Mouse (Mus musculus): ENCODE data around the gene Tgfbr2. TPM values are rescaled to one million over a fixed set of nuclear protein-coding genes. Genes with fewer than 3 reads are reported as not detected.

Tgfbr2 gene
- polyA plus RNA-seq, 1 experiment from 2014 or later = 10.3 TPM

DNA sequence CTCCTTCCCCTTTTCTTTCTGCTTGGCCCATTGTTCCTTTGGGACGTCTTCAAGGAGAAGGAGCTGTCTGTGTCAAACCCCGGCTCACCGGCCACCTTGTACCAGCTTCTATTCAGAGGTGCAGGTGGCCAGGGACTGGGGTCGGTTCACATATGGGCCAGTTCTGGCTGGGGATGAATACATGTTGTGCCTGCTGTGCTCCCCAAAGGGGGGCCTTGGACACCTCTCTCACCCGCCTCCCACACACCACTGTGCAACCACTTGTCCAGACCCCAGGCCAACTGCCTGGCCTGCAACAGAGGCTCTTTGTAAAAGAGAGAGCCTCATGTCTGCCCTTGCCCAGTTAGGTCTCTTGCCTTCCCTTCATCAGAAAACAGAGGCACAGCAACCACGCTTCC lies 75.6 kb downstream of the Tgfbr2 start:
- Histone ChIP-seq H3K27ac (replicated peaks) (no peak overlapping the region), H3K9me3 (no peaks in the 10 kb centered on the region), H3K27me3 (no peaks in the 10 kb centered on the region), H3K36me3 (no peaks in the 10 kb centered on the region), H3K4me1 (replicated peaks) (peaks cover 16% of the 10 kb centered on the region), H3K4me2 (no peak overlapping the region), H3K4me3 (no peak overlapping the region), H3K9ac (no peak overlapping the region)
- no peak for ATAC-seq (ENCODE audit: low read depth)
- WGBS = 73% methylated on average over 6 of the region's 6 CpGs

DNA sequence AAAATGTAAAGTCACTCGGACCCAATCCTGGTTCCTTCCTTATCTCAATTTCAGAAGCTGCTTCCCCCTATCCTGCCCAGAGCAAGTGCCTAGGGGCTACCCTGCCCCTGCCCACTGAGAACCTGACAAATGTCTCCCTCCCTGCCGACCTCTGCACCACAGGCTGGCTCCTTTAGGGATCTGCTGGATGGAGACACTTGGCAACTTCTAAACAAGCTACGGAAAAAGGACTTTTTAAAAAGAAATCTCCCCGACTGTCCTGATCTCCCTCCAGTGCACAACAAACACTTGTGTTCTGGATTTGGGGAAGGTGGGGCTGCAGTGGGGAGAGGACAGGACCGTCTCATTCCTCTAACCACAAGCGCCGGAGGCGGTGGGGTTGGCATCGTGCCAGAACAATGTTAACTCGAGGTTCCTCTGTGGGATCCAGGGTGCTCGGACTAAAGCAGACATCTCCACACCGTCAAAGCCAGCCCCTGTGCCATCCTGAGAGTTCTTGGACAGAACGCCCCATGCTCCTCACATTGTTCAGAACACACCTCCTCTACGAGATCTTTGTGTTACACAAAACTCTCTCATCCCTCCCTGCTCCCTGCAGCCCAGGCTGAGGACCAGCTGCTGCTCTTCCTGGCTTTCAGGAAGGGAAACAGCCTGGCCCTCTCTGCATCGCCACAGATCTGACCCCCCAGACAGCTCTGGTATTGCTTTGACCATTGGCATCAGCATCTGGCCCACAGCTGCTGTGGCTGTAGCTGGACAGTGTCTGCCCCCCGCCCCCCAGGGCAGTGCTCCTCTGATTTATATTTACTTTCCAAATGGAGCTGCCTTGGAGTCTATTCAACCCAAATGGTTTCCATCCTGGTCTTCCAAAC lies 76.2 kb downstream of the Tgfbr2 start:
- H3K27ac ChIP-seq (replicated peaks) = no peak overlapping the region; the same call in 1 of the 2 replicates
- no peak overlapping the region for H3K9ac ChIP-seq
- H3K36me3 ChIP-seq = no peaks in the 10 kb centered on the region
- H3K4me2 ChIP-seq = no peak overlapping the region
- no peaks in the 10 kb centered on the region for H3K9me3 ChIP-seq
- 55% methylated on average over 16 of the region's 16 CpGs for WGBS
- peaks cover 16% of the 10 kb centered on the region for H3K4me1 ChIP-seq (replicated peaks)
- 0 out of 2 replicates have a peak, but pooled peaks have one; percentile 27 for ATAC-seq (ENCODE audit: low read depth)
- no peak overlapping the region for H3K4me3 ChIP-seq
- no peaks in the 10 kb centered on the region for H3K27me3 ChIP-seq

DNA sequence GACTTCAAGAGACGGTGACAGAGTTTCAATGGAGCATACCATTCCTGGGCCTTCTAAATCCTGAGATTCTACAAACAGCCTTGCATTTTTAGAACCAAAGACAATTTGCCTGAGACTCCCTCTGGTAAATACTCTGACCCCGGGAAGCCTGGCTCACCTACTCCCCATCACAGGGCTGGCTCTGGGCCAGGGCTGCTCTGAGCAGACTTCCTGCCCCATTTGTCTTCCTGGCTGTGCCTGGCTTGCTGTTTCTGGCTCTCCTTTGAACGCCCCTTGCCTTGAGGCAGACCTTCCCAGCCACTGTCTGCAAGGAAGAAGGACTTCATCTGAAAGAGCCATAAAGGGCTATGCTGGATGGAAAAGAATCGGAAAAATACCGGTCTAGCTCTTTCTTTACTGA lies 83.2 kb downstream of the Tgfbr2 start:
- H3K36me3 ChIP-seq = no peaks in the 10 kb centered on the region

DNA sequence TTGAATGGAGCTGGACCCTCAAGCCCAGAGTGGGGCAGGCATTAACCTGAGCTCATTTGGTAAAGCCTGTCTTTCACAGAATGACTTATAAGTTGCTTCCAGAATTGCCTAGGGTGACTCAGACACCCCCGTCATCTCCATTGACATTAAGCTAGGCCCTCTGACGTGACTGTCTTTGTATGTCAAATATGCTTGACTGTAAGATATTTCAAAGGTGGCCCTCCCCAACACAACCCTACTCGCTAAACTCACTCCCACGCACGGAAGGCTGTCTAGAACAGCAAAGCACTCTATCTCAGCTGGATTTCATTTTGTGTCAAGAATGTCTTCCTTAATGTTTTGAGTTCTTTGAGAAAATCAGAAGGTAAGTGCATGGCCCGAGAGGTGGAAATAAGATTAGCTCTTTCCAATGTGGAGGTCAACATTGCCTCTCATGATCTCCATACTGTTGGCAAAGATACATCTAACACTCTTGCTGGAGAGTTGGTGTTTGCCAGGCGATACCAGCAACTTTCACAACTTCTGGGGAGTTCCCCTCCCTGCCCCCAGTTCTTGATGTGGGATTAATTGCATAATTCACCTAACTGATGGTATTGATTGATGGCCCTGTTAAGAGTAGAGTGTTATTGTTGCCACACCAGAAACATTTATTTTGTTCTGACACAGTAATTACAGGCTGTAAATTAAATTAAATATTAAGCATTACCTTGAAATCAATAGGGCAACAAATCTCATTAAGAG lies 83.9 kb downstream of the Tgfbr2 start:
- Histone ChIP-seq H3K9me3 (no peaks in the 10 kb centered on the region), H3K4me2 (no peak overlapping the region), H3K27me3 (no peaks in the 10 kb centered on the region), H3K27ac (replicated peaks) (no peak overlapping the region), H3K4me1 (replicated peaks) (peaks cover 22% of the 10 kb centered on the region), H3K36me3 (no peaks in the 10 kb centered on the region), H3K4me3 (no peak overlapping the region), H3K9ac (no peak overlapping the region)
- 89% methylated on average over 7 of the region's 7 CpGs for WGBS
- ATAC-seq (ENCODE audit: low read depth) = no peak

More for the DNA sequence above, 83.2 kb downstream of the Tgfbr2 start:
- 0 out of 2 replicates have a peak overlapping the region, but pooled peaks have one; percentile 38 for H3K27ac ChIP-seq (replicated peaks)
- H3K4me2 ChIP-seq = no peak overlapping the region
- H3K27me3 ChIP-seq = no peaks in the 10 kb centered on the region
- H3K4me1 ChIP-seq (replicated peaks) = peaks cover 22% of the 10 kb centered on the region
- 0 out of 2 replicates have a peak, but pooled peaks have one; percentile 27 for ATAC-seq (ENCODE audit: low read depth)
- WGBS = 65% methylated on average over 5 of the region's 5 CpGs
- no peaks in the 10 kb centered on the region for H3K9me3 ChIP-seq
- no peak overlapping the region for H3K4me3 ChIP-seq
- H3K9ac ChIP-seq = no peak overlapping the region

DNA sequence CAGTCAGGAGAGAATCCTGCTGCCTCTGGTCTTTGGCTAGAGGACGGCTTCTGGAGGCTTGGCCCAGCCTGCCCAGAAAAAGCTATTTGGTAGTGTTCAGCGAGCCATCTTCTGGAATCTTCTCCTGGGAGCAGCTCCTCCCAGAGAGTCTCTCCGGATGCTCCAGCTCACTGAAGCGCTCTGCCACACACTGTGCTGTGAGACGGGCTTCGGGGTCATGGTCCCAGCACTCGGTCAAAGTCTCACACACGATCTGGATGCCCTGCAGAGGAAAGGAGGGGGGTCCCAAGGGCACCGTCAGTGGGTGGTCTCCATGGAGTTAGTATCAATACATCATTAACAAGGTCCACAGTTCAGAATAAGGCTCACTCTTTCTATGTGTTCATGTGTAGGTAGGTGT lies 84.9 kb downstream of the Tgfbr2 start:
- H3K4me2 ChIP-seq = no peak overlapping the region
- H3K9ac ChIP-seq = no peak overlapping the region
- H3K4me3 ChIP-seq = no peak overlapping the region
- H3K27ac ChIP-seq (replicated peaks) = 0 out of 2 replicates have a peak overlapping the region, but pooled peaks have one; percentile 18
- H3K36me3 ChIP-seq = no peaks in the 10 kb centered on the region
- H3K9me3 ChIP-seq = no peaks in the 10 kb centered on the region
- no peak for ATAC-seq (ENCODE audit: low read depth)
- H3K27me3 ChIP-seq = no peaks in the 10 kb centered on the region
- WGBS = 74% methylated on average over 9 of the region's 9 CpGs
- peaks cover 22% of the 10 kb centered on the region for H3K4me1 ChIP-seq (replicated peaks)

DNA sequence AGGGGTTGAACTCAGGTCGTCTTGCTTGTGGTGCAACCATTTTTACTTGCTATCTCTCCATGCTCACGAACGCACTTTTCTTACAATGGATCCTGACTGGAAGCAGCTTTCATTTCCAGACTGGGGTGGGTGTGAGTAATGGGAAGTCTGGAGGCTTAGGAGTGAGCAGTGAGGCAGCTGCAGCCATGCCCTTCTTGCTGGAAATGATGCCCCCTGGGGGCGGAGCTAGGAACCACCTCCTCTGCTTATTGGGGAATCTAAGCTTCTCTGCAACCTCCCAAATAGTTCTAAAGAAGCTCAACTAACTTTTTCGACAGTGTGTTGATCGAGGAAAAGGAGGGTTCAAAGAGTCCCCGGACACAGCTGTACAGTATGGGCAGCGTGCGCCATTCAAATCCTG lies 86.2 kb downstream of the Tgfbr2 start:
- no peak for ATAC-seq (ENCODE audit: low read depth)
- Histone ChIP-seq H3K4me2 (no peak overlapping the region), H3K9ac (no peak overlapping the region), H3K9me3 (no peaks in the 10 kb centered on the region), H3K27me3 (no peaks in the 10 kb centered on the region), H3K4me1 (replicated peaks) (peaks cover 22% of the 10 kb centered on the region), H3K4me3 (no peak overlapping the region), H3K36me3 (no peaks in the 10 kb centered on the region), H3K27ac (replicated peaks) (no peak overlapping the region)
- WGBS = 83% methylated on average over 9 of the region's 9 CpGs

DNA sequence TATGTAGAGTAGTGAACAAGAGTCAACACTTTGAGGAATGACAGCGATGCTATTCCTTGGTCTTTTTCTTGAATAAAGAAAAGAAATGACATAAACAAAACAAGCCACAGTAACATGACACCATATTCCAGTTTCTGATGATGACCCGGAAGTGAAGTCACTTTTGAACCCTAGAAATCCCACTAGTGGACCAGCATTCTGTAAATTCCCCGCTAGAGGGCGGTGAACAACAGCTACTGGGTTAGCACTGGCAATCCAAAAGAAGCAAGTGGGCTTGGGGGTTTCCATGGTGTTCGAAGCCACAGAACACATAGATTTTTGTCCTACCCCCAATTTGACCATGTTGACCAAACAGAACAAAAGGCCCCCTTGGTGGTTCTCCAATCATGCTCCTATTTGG lies 87.3 kb downstream of the Tgfbr2 start:
- Histone ChIP-seq H3K9ac (no peak overlapping the region), H3K4me2 (no peak overlapping the region), H3K36me3 (no peaks in the 10 kb centered on the region), H3K4me3 (no peak overlapping the region), H3K27ac (replicated peaks) (no peak overlapping the region), H3K4me1 (replicated peaks) (peaks cover 22% of the 10 kb centered on the region), H3K27me3 (no peaks in the 10 kb centered on the region), H3K9me3 (no peaks in the 10 kb centered on the region)
- 33% methylated on average over 5 of the region's 5 CpGs for WGBS
- no peak for ATAC-seq (ENCODE audit: low read depth)

DNA sequence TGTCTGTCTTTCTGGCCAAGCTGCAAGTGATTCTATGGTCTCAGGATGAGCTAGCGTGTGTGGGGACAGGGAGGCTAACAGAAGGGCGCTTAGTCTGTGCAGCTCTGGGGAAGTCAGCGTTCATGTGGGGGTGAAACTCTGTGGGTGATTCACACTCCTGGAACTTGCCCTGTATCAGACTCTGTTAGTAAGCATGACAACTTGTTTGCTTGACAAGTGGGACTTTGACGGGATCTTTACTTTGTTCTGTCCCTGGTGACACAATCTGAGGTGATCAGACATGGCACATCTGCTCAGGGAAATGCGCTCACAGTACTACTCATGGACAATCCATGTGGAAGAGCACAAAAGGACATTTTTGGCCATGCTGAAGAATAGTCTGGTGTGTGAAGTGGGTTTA lies 87.9 kb downstream of the Tgfbr2 start:
- H3K9me3 ChIP-seq = no peaks in the 10 kb centered on the region
- no peak for ATAC-seq (ENCODE audit: low read depth)
- no peaks in the 10 kb centered on the region for H3K27me3 ChIP-seq
- H3K4me3 ChIP-seq = no peak overlapping the region
- H3K36me3 ChIP-seq = no peaks in the 10 kb centered on the region
- peaks cover 18% of the 10 kb centered on the region for H3K4me1 ChIP-seq (replicated peaks)
- H3K27ac ChIP-seq (replicated peaks) = no peak overlapping the region
- no peak overlapping the region for H3K4me2 ChIP-seq
- WGBS = 95% methylated on average over 5 of the region's 5 CpGs
- H3K9ac ChIP-seq = no peak overlapping the region

DNA sequence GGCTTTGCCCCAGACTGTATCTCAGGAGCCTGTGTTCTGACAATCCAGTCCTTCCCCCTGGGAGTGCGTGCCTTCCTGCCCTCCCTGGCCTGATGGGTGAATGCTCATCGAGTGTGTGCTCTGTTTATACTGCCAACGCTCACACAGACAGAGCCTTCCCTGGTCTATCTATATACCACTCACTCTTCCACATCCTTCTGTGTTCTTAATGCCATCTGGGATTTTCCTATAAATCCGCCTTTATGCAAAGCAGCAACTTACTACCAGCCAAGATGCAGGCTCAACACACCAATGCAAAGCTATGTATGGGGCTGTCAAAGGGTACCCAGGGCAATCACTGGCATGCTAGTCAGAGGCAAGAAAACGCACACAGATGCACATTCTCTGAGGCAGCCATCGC lies 89.2 kb downstream of the Tgfbr2 start:
- Histone ChIP-seq H3K27me3 (no peaks in the 10 kb centered on the region), H3K4me1 (replicated peaks) (peaks cover 13% of the 10 kb centered on the region), H3K4me2 (no peak overlapping the region), H3K9ac (no peak overlapping the region), H3K4me3 (no peak overlapping the region), H3K27ac (replicated peaks) (no peak overlapping the region), H3K36me3 (no peaks in the 10 kb centered on the region), H3K9me3 (no peaks in the 10 kb centered on the region)
- WGBS = 94% methylated on average over 6 of the region's 6 CpGs
- ATAC-seq (ENCODE audit: low read depth) = no peak

DNA sequence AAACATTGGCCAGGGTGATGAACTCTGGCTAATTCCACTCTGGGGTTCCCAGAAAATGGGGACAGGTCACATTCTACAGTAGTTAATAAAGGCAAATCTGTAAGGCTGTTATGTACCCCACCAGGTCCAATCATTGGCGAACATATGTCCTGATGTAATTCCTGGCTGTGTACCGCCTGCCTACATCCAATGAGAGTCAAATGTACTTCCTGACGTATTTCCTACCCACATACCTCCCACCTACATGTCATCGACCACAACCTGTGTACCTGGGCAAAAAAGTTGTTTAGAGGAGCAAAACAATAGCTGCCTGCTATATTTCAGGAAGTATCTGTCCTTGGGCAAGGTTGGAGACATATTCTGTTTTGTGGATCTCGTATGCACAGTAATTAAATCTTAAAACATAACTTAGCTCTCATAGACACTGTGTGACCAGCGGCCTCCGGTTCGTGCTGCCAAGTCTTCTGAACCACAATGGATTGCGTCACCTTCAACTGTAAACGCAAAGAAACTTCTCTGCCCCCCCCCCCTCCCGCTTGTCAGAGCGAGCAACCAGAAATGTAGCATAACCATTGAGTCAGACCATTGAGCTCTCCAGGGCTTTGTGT lies 90.7 kb downstream of the Tgfbr2 start:
- H3K27ac ChIP-seq (replicated peaks) = no peak overlapping the region
- no peak overlapping the region for H3K4me3 ChIP-seq
- H3K4me2 ChIP-seq = no peak overlapping the region
- H3K36me3 ChIP-seq = no peaks in the 10 kb centered on the region
- ATAC-seq (ENCODE audit: low read depth) = no peak
- WGBS = 90% methylated on average over 12 of the region's 12 CpGs
- 0 out of 2 replicates have a peak, but pooled peaks cover 4% of the 10 kb centered on the region for H3K4me1 ChIP-seq (replicated peaks)
- H3K9me3 ChIP-seq = no peaks in the 10 kb centered on the region
- H3K9ac ChIP-seq = no peak overlapping the region
- no peaks in the 10 kb centered on the region for H3K27me3 ChIP-seq

DNA sequence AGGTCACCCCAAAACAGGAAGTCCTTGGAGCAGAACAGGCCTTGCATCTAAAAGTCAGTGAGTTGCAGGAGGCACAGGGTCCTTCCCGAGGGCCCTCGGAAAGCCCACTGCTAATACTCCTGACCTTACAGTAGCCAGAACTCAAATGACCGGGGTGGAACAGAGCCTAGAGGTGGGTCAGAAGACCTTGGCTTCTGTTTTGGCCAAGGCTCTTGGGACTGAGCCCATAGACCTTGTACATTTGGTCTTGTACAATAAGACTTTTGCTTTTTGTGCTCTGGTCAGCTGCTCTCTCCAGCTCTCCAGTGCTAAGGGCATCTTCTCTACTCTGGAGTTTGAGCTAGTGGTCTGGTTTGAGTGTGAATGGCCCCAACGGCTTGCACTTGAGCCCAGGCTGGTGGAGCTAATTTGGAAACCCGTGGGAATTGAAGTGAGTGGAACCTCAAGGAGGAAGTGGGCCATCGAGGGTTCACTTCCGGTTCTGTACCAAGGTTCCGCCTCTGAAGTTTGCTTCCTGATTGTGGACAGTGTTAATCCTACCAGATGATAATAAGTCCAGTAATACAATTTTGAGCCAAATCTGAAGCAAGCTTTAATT lies 91.3 kb downstream of the Tgfbr2 start:
- Histone ChIP-seq H3K36me3 (no peaks in the 10 kb centered on the region), H3K4me2 (no peak overlapping the region)
- WGBS = 88% methylated on average over 8 of the region's 8 CpGs

DNA sequence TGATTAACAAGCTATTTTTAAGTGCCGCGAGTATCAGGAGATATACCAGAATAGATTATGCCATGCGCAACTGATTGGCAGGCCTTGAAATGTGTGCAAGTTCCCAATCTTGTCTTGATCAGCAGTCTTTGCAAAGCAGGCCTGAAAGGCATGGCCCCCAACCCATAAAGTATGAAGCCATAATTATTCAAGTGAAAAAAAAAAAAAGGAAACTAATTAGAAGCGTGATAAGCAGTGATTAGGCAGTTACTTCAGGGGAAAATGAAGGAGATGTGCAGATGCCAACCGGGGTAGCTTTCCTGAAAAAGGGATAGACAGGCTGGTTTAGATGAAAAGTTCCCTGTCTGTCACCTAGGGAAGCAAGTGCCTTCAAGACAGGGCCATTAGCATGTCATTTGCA lies 91.9 kb downstream of the Tgfbr2 start:
- Histone ChIP-seq H3K9ac (no peak overlapping the region), H3K4me1 (replicated peaks) (no peaks in the 10 kb centered on the region), H3K27ac (replicated peaks) (no peak overlapping the region), H3K9me3 (no peaks in the 10 kb centered on the region), H3K36me3 (no peaks in the 10 kb centered on the region), H3K4me2 (no peak overlapping the region), H3K27me3 (no peaks in the 10 kb centered on the region), H3K4me3 (no peak overlapping the region)
- no peak for ATAC-seq (ENCODE audit: low read depth)
- 75% methylated on average over 5 of the region's 5 CpGs for WGBS

More for the DNA sequence above, 91.3 kb downstream of the Tgfbr2 start:
- H3K9me3 ChIP-seq = no peaks in the 10 kb centered on the region
- H3K9ac ChIP-seq = no peak overlapping the region
- no peak overlapping the region for H3K27ac ChIP-seq (replicated peaks)
- H3K27me3 ChIP-seq = no peaks in the 10 kb centered on the region
- ATAC-seq (ENCODE audit: low read depth) = no peak
- H3K4me1 ChIP-seq (replicated peaks) = no peaks in the 10 kb centered on the region
- H3K4me3 ChIP-seq = no peak overlapping the region

Data from neural tube, embryonic 13.5 days (tissue).